Mouse (Mus musculus): ENCODE data around the gene Lefty2.
"Not testable (repeated sequence)": the region's sequence is repeated elsewhere in the genome, so short reads cannot be mapped to it uniquely, and the experiment has no call there.

The Lefty2 gene

DNA sequence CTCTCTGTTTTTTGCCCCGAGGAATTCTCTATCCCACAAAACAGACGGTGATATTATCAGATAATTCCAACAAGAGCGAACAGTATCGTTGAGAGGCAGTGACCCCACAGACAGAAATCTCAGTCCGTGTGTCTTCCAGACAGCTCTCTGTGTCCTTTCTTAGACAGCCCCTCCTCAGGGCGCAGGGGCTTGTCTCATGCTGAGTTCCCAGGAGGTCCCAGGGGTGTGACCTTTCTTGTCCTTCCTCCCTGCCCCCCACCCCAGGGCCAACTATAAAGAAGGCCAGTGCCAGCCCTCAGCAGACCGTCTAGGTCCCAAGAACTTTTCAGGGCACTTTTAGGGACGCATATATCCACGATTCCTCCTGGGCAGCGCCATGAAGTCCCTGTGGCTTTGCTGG, at the start of gene Lefty2:
Gene Lefty2 (plus strand): TSS at position 301 of the 400 bp plus-strand sequence.
- no peak for DNase-seq

DNA sequence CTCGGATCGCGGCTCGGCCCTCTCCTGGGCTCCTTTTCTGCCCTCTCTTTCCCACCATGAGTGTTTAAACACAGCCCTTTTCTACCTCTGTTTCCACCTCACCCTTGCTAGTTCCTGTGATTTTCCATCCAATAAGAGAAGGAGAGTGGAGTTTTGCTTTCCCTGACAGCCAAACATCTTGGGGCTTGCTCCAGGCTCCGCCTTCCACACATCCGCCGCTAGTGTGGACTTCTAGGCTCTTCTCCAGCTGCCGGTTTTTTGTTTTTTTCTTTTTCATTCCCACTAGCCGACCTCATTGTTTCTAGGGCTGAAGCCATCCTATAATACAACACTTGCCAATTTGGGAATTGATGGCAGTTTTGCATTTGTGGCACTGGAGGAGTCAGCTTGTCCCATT, 44.8 kb upstream of the Lefty2 start:
- DNase-seq: peak; percentile 83

DNA sequence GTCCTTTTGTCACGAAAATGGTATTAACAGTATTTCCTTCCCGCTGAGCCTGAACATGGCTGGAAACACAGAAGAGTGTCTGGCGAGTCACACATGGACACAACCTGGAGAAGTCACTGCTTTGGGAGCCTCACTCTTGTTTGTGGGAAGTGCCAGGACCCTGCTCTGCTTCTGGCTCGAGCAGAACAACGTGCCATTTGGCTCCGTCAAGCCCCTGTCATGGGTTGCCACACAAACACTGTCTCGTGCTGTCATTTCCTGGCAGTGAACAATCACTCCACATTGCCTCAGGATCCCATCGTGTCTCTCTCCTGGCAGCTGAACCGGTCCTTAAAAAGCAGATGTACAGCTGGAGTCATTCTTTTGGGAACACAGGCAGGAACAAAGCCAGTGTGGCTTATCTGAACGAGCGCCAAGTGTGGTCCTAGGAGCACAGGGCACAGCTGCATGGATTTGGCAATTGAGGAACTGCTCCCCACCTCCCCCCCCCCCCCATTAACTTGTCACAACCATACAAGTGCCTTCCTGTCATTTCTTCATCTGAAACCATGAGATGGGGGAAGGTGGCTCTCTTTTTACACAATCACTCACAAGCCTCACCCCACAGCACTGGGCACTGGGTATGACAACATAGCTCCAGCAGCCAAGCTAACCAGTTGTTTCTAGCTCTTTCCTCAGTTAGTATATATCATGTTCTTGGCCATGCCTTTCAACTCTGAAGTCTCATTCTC, 44.2 kb upstream of the Lefty2 start:
- peak; percentile 56 for DNase-seq

DNA sequence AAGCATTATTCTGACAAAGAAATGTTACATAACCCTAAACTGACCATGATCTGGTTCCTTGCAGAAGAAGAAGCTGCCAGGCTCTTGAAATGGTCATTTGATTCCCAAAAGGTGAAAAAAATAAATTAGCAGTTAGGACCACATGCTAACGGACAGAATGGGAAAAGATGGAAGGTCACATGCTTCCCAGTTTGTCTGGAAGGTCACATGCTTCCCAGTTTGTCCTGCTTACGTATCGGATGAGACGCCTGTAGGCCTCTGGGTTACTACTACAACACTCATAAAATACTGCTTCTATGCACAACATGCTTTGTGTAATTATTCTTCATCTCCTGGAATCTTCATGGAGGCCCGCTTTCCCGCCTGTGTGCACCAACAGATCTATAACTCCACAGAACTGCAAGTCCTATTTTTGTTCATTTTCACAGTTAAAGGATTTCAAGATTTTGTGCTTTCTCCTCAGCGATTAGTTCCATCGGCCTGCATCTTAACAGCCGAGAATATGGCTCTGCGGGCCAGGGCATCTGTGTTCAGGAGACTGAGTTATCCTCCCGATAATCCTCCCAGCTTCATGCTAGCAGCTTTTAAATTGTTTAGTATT, 43.1 kb upstream of the Lefty2 start:
- peak; percentile 19 for DNase-seq

DNA sequence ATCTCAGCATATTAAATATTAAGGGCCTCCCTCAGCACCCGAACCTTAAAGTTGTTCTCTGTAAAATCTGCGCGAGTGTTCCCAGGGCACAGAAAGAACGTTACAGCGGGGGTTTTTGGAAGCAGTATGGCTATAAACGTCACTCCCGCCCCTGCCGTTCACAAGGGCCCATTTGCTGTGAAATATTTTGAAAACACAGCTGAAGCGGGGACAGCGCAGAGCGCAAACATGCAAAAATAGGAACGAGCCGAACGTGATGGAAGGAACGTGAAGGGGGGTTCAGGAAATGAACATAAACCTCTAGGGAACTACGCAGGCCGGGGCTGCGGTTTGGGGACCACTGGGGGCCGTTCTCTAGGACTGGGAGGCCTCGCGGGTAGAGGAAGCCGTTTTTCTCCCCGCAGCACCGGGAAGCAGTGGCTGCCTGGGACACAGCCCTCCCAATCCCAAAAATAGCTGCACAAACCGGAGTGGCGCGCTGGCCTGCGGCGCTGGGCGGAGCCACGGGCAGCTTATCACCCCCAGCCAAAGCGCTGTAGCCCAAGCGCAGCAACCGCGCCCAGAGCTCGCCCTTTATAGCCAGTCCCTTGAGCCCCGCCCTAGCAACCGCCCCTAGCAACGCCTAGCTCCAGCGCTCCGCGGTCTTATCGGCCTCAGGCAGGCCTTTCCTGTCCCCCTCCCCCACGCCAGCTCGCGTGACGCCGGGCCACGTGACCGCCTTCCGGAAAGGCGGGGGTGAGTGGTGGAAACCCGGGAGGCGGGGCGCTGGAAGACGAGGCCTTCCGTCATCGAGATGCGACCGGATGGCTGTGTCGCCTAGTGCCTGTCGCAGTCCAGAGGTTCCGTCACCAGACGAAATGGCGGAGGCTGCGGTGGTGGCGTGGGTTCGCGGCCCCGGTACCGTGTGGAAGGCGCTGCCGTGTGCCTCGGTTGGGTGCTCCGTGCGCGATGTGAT, 42.3 kb upstream of the Lefty2 start, which contains the start of gene Sde2:
Gene Sde2 (plus strand): TSS at position 812 of the 955 bp plus-strand sequence.
- peak; percentile 100 for DNase-seq

DNA sequence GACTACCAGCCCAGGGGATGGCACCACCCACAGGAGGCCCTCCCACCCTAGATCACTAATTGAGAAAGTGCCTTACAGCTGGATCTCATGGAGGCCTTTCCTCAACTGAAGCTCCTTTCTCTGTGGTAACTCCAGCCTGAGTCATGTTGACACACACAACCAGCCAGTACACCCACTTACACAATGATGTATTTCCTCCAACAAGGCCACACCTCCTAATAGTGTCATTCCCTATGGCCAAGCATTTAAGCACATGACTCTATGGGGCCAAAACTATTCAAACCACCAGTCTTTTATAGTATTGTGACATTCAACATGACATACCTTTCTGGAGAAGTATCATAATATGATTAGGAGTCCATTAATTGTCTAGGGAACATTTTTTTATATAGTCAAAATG, 34.1 kb upstream of the Lefty2 start:
- no peak for DNase-seq

DNA sequence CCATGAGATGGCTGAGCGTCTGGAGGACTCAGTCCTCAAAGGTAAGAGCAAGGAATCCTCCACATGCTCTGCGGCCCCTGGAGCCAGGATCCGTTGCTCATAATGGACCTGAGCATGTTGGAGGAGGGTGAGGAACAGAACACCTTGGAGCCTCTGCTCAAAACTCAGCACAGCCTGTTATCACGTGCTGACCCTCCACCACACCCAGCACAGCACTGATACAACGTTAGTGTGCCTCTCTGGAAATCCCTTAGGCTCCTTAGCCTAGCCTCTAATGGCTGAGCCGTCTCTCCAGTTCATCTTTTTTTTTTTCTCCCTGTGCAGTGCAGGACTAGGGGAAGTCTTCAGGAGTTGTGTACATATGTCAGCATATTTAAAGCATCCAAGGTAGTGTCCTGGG, 32.9 kb upstream of the Lefty2 start:
- no peak for DNase-seq

DNA sequence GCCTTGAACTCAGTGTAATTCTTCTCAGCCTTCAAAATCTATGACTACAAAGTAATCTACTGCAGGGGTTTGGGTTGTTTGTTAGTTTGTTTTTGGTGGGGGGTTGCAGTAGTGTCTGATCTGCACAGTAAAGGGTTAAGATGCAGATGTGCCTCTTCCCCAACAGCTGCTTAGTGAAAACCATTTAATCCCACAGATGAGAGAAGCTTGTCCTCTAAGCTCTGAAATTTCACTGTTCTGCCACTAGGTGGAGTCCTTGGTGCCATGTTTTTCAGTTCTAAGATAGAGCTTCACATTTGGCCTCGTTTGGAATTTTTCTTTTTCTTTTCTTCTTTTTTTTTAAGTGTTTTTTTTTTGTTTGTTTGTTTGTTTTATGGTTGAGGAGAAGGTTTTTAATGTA, 29.3 kb upstream of the Lefty2 start:
- no peak for DNase-seq

DNA sequence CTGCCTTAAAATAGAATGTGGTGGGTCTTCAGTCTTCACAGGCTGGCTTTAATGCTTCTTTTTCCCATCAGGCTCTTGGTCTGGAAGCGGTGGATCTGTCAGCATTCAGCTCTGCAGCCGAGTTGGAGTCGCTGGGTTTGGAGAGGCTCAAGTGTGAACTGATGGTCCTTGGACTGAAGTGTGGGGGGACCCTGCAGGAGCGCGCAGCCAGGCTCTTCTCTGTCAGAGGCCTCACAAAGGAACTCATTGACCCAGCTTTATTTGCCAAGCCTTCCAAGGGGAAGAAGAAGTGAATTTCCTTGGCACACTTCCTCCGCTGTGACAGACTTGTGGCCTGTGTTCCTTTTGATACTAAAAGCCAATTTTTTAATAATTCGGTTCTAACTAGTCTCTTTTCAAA, 26.9 kb upstream of the Lefty2 start:
- no peak for DNase-seq

DNA sequence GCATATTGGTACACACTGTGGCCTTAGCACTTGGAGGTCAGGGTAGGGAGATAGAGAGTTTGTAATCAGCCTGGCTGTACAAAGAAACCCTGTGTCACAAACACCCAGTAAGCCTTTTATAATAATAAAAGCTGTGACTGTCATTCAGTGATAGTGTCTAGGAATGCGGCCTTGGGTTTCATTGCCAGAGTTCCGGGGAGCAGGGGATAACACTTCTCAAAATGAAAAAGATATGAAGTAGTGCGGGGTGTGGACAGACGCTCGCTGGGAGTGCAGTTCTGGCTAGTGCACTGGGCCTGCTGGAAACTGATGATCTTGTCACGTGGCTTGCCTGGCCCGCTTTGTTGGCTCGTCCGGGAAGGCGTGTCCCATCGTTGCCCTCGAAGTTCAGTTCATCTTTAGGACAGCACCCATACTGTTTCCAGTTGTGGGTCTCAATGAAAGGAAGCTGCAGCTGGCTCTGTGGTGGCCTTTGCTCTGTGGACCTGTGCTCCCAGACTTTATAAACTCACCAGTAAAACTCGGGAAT, 22.7 kb upstream of the Lefty2 start:
- DNase-seq: no peak

DNA sequence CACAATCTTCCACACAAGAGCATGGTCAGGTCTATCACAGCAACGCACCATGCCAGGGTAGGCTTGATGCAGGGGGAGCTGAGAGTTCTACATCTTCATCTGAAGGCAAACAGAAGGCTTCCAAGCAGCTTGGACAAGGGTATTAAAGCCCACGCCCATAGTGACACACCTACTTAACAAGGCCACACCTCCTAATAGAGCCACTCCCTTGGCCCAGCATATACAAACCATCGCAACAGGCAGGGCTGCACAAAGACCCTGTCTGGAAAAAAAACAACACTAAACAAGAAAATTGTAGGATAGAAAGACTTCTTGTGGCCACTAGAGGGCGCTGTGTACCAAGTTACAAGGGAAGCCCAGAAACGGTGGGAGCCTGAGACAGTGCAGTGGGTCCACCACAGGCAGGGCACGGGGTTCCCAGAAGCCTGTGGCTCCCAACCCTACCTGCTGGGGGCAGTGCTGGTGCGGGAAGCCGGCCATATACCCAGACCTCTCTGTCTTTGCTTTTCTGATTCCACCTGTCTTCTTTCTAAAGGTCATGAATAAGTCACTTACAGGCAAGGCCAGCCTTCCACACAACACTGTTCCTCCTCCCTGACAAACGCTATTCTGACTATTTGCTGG, 18.9 kb upstream of the Lefty2 start:
- no peak for DNase-seq

DNA sequence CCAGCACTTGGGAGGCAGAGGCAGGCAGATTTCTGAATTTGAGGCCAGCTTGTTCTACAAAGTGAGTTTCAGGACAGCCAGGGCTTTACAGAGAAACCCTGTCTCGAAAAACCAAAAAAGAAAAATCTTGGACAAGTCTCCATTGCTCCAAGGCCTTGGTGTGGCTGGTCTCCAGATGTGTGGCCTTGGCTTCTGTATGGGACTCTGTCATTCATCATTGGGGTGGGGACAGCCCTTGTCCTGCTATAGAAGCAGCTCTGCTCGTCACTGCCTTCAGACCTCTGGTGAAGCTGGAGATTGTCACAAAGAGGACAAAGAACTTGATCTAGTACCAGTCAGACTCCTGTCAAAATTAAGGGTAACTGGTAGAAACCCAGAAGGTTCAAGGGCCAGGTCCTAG, 18.3 kb upstream of the Lefty2 start:
- DNase-seq: no peak

DNA sequence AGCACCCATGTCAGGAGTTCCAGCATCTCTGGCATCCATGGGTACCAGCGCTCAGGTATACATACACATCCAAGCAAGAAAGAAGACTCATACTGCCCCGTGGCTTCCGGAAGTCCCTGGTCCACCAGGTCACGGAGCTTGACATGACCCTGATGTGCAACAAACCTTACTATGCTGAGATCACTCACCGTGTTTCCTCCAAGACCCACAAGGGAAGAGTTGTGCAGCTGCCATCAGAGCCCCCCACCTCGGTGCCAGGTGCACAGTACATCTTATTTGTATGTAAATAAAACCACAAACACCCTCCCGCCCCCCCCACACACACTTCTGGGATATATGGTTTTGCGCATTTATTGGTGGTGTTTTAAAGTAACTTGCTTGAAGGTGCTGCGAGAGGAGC, 17.8 kb upstream of the Lefty2 start:
- DNase-seq: no peak

DNA sequence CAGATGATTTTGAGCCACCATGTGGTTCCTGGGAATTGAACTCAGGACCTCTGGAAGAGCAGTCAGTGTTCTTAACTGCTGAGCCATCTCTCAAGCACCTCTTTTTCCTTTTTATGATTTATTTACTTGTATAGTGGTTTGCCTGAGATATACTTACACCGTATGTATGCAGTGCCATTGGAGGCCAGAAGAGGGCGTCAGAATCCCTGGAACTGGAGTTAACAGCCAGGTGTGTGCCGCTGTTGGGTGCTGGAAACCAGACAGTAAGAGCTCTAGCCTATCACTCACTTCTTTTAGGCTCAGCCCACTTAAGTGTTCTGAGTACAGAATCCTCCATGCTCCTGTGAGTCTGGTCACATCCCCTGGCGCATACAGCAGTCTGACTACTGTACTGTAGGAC, 15.4 kb upstream of the Lefty2 start:
- no peak for DNase-seq

DNA sequence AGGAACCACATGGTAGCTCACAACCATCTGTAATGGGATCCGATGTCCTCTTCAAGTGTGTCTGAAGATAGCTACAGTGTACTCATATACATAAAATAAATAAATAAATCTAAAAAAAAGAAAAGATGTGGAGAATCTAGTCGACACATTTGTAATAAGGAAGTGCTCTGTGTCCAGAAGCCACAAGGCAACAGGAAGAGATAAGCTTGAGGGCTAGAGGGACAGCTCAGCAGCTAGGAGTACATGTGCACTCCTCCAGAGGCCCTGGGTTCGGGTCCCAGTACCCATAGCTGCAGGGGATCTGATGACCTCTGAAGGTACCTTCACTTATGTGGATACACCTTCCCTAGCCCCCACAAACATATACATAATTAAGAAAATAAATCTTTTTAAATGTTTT, 11.1 kb upstream of the Lefty2 start:
- no peak for DNase-seq

DNA sequence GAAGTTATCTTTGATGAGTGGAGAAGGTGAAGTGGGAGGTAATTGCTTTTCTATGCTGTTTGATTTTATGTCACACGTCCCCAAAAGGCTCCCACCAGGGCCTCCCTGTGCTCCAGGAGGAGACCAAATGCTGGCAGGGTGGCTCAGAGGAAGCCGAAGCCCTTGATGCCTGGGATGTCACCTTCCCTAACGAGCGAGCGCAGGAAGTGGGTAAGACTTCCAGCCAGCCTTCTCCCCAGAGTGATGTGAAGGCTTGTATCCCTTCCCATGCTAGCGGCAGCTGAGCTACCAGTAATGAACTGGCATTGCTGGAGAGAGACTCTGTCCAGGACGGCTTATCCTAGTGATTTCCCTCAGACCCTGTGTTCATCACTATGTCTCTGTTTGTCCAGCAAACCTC, 9.2 kb upstream of the Lefty2 start:
- DNase-seq: no peak

DNA sequence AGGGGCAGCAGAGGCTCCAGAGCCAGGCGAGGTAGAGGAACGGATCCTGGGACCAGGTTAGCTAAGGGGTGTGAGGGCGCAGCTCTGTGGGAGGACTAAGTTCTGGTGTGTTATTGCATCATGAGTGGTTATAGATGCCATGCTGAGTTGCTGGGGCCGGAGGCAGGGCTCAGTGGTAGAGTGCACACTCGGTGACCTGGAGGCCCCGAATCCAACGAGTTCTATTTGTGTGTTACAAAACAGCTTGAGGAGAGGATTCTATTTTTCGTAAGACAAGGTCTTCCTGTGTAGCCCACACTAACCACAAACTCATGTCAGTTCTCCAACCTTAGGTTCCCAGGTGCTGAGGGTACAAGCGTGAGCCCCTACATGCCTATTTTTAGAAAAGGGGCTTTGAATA, 8.4 kb upstream of the Lefty2 start:
- DNase-seq: no peak

DNA sequence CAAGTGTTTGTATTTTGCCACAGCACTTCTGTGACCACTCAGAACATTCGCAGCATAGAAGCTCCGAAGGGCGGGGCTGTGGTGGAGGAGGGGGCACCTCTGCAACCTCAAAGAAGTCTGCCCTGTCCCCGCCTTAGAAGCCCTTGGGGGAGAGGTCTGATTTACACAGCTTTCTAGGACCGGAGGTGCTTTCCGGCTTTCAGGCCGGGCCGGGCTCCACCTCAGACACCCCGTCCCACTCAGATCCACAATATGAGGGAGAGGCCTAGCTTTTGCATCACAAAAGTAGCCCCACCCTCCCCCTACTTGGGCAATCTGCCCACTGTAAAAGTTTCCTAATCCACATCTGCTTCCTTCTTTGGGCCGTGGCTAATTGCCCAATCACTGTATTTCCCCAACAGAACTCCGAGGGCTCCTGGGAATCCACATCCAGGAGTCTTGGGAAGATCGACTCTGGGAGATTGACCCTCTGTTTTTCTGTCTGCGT, 4.3 kb upstream of the Lefty2 start:
- DNase-seq: peak; percentile 65

DNA sequence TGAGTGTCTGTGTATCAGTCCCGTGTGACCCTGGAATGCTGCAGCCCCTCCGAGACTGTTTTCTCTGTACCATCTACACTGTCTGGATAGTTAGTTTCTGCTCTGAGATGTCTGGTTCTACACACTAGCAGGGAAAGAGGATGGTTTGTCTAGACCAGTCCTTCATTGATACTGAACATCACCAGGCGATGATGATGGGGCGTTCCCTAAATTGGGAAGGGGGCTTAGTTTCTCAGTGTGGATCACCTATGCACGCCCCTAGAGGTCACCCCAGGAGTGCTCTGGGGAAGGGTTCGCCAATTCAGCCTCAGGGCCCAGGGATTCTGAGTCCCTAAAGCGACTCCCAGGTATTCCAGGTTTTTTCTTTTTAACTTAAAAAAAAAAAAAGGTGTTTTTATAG, 3.7 kb upstream of the Lefty2 start:
- DNase-seq: no peak

DNA sequence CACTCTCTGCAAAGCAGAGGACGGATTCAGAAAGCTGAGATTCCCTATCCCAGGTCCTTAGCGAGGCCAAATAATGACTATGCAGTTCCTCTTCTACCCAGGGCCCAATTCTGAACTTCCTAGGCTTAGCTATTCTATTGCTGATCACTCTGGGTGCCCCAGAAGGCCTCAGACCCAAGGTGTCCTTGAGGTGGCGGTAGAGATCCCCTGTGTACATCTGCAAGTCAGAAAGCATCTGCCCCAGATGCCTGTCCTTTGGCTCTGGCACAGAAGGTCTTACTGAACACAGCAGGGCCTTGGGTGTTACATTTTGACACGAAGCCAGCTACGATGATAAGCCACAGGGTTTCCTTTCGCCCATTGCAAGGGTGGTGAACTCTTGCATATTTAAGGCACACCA, 3.1 kb upstream of the Lefty2 start:
- DNase-seq: no peak

DNA sequence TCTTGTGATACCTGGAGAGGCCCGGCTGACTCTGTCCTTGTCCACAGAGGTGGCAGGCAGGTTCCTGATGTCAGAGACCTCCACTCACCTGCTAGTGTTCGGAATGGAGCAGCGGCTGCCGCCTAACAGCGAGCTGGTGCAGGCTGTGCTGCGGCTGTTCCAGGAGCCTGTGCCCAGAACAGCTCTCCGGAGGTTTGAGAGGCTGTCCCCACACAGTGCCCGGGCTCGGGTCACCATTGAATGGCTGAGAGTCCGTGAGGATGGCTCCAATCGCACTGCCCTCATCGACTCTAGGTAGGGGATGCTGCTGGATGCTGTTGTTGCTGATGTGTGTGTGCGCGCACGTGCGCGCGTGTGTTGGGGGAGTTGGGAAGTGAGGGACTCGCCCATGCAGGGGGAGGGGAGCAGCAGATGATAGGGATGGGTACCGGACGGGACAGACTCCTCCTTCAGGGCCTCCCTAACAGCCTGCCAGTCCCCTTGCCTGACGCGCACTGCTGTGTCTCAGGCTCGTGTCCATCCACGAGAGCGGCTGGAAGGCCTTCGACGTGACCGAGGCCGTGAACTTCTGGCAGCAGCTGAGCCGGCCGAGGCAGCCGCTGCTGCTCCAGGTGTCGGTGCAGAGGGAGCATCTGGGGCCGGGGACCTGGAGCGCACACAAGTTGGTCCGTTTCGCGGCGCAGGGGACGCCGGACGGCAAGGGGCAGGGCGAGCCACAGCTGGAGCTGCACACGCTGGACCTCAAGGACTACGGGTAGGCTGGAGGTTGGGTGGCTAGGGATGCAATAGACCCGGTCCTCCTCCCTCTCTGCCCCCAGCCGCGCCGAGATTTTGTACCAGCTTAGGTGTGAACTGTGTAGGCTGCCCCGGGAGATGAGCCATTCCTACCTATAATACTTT, 1.4 kb downstream of the Lefty2 start:
- not testable (repeated sequence) for DNase-seq

DNA sequence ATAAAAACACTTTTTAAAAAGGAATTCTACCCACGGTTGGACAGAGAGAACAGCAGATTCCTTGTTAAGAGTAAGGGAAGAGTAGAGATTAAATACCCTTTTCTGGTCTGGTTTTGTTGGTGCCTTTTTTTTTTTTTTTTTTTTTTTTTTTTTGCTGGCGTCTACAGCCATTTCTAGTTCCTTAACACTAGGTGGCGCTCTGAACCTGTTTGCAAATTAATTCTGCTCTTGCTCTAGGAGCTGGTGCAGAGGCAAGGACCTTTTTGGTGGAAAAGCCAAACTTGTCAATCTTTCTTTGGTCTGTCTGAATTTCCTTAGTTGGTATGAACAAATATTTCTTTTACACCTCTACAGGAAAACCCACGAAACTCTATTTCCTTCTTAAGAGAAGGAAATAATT, 8.2 kb downstream of the Lefty2 start:
- DNase-seq: no peak
